Mouse (Mus musculus): ENCODE results near the gene Adat3. TPM values are rescaled to one million over a fixed set of nuclear protein-coding genes. Genes with fewer than 3 reads are reported as not detected.

Adat3 gene
- total RNA-seq (2021) = 1 to 10 TPM; 2.6 to 2.9 TPM

DNA sequence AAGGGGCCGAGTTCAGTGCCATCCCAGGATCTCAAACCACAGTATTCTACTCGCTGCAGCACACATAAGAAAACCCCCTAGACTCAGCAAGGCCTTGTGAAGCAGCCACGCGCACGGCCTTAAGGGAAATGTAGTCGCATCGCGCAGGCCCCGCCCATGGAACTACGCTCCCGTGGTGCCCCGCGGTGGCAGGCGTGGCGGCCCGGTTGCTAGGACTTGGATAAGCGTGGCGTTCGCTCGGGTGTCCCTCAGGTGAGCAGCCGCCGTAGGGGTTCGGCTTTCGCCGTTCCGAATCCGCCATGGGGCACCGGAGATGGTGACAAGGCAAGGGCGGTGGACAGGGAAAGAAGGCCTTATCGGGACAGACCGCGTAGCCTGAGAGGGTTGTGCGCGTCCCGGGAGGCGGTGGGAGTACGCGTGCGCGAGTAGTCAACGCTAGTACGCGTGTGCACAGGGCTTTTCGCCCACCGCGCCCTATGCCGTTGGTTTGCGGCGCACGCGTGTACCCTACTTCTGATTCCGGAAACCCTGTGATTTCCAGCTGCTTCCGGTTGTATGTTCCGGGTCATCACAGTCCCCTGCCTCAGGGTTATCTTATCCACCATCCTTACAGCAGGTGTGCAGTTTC is at the start of gene Adat3, which contains the start of gene Scamp4:
Gene Adat3 (plus strand): TSS at position 183 of the 628 bp plus-strand sequence.
Gene Scamp4 (plus strand): TSS at position 175 of the 628 bp plus-strand sequence.
- peak; percentile 93 for DNase-seq

DNA sequence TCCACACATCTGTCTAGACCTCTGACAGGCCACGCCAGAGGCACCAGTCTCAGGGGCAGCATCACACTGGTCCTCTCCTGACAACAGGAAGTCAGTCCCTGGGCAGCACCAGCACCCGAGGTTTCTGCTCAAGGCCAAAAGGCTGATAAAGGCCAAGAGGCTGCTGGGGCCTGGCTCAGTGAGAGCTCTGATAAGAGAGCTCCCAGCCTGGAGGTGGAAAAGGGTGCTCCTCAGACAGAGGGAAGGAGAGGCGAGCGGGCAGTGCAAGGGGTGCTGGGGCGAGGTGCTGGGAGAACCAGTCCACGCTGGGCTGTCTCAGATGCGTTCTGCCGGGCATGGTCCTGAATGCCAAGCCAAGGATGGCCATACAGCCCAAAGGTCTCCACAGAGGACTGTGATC is 49.1 kb upstream of the Adat3 start:
- DNase-seq = no peak

DNA sequence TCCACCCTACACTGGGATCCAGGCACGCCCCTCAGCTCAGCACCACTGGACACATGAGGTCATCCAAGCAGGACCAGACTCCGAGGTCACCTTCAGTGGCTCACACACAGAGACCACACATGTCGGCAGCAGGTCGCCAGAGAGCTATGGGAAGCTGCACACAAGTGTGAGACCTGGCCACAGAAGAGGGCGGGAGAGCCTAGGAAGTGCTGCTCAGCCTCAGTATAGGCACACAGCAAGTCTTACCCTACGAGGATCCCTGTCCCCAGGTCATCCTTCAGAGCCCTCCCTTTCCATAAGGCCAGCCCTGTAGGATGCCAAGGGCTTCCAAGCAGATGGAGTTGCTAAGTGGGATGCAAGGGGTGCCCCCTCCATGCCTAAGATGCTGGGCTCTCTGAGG is 48.7 kb upstream of the Adat3 start:
- DNase-seq = no peak

DNA sequence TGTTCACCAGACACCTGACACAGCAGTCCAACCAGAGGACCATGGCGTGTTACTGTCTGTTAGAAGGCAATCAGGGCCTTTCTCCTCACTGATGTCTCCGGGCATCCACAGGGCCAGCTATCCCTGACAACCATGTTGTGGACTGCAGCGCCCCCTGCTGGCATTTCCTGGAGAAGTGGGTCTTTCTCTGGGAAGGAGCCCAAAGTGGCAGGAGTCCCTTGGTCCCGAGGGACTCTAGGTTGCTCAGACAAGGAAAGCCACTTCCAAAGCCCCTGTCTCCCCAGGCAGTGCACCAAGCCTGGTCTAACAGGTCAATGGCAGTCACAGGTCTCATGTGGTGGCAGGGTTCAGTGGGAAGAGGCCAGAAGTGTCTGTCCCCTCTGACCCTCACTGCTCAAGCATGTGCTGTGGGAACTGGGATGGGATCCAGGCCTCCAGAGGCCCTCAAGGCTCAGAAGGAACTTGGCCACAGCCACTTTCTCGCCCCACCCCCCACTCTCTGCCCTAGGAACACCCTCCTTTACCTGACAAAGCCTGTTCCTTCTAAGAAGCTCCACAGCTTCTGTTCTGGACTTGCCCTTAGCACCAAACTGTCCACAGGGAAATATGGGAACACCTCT is 45.2 kb upstream of the Adat3 start:
- peak; percentile 88 for DNase-seq

DNA sequence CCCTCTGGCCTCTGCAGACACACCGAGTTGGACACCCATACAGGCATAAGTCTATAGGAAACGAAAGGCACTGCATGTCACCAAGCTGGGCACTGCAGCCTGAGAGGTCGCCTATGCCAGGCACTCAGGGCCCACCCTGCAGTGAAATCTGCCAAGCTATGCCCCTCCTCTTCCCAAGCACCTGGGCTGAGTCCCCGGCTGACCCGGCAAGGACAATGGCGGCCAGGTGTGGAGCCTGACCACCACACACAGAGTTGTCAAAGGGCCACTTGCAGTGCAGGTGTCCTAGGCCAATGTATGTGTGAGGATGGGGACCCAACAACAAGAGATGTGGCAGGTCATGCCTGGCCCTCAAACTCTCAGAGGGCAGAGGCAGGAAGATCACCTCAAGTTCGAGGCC is 43.2 kb upstream of the Adat3 start:
- no peak for DNase-seq

DNA sequence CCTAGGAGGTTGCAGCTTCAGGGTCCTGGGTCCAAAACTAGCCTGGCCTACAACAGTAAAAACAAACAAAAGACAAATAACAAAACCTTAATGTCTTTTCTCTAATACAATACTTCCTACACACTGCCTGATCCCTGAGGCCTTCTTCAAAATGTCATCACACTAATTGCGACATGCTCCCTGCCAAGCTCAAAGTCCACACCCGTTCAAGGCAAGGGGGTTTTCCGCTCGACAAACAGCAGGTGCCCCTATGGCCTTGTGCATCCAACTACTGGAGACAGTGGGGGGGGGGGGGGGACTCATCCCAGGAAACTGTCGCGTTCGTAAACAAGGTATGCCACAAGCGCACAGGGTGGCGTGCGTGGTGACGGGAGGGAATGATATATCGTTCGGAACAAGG is 42.1 kb upstream of the Adat3 start:
- DNase-seq = no peak

DNA sequence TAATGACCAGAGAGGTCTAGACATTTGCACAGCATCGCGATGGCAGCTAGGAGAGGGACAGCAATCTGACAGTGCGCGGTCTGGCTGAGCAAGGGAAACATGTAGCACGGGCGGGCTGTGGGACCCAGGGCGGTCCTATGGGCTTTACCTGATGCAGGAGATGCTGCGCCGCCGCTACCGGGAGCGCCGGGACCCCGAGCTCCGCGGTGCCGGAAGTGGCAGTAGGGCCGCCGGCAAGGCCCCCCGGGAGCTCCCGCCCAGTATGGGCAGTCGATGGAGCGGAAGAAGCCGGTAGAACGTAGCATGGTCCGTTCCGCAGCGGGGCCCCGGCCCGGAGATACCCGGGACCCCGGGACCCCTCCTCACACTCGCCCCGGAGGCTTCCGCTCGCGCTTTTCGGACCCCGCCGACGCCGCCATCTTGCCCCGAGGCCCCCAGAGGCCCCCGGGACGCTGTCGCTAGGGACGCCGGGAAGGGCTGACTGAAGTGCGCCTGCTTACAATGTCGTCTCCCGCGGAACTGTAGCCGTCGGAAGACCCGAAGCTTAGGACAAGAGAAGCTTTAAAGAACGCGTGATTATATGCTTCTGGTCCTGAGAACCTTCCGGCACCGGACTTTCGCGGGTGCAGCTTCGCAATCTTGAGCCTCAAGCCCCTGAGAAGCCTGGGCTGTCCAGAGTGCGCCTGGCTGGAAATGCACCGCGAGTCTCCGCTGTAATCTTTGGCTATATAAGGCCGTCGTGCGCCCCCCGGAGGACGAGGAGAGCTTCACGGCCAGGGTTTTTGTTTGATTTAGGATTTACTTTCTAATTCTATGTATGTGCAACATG is 41.4 kb upstream of the Adat3 start, which contains the start of gene Rexo1:
Gene Rexo1 (minus strand): TSS at position 445 of the 829 bp plus-strand sequence.
- peak; percentile 93 for DNase-seq

DNA sequence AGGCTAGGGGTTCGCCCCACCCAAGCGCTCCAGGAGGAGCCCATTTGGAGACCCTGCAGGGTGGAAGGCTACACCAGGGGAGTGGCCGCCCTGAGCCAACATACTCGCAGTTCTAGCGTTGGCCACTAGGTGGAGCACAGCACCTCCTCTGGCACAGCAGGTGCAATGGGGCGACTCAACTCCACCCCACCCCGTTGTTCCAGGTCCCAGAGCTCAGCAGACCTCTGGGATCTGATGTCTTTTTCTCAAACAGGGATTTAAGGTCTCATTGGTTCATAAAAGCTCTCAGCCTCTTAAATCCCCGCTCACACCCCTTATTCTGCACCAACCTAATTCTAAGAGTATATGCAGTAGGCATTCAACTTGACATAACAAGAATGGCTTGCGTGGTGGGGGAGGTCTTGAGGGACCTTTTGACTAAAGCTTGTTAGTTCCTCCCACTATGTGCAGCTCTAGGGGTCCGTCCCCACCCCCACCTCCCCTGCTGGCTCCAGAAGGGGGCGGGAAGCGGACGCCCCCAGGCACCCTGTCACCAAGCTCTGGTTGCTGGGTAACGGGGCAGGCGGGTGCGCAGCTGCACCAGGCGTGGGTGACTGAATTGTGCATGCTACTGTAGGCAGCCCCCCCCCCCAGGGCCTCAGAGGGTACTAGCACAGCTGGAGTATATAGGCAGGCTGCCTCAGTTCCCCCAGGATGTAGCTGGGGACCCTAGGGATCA is 36.1 kb upstream of the Adat3 start:
- peak; percentile 92 for DNase-seq

DNA sequence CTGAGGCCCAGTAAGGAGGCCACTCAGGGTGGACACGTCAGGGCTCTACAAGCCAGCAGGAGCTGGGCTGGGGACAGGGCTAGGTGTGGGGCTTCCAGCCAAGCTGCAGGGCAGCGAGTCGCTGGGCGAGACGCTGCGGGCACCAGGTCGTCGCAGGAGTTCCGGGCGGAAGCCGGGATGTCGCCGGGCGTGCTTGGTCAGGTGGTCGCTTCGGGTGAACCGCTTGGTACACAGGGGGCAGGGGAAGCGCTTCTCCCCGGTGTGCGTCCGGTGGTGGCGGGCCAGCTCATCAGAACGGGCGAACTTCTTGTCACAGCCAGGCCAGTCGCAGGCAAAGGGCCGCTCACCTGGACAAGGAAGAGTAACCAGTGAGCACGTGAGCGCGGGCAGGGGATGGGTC is 33.8 kb upstream of the Adat3 start:
- DNase-seq = no peak

DNA sequence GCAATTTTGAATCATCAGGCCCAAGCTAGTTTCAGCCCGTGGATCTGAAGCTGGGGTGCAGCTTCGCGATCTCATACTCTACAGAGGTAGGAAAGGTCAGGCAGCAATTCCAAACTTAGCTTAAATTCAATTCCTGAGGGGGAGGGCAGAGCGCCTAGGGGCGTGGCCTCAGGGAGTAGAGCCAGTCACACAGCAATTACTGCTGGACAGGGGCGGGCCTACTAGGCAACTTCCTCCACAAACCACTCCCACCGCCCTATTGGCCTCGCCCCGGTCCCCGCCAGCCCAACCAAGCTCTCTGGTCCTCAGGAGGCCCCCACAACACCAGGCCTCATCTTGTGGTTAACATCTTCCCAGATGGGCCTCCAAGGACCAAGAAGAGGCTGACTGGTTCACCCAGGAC is 33.0 kb upstream of the Adat3 start:
- DNase-seq = peak; percentile 73

DNA sequence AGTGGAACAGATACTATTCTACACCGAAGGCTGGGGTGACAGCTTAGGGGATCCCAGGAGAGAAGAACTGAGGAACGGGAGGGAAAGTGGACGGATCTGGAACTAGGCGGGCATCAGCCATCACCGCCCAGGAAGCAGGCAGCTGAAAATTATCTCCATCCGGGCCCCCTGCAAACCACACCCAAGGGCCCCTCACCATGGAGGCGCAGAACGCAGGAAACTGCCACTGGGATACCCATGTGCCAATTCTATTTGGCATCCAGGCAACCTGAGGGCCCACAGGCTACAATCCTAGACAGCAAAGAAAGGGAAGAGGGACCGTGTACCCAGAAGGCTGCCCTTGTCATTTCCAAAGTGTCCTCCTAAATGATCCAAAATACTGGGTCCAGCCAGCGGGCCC is 32.3 kb upstream of the Adat3 start:
- no peak for DNase-seq

DNA sequence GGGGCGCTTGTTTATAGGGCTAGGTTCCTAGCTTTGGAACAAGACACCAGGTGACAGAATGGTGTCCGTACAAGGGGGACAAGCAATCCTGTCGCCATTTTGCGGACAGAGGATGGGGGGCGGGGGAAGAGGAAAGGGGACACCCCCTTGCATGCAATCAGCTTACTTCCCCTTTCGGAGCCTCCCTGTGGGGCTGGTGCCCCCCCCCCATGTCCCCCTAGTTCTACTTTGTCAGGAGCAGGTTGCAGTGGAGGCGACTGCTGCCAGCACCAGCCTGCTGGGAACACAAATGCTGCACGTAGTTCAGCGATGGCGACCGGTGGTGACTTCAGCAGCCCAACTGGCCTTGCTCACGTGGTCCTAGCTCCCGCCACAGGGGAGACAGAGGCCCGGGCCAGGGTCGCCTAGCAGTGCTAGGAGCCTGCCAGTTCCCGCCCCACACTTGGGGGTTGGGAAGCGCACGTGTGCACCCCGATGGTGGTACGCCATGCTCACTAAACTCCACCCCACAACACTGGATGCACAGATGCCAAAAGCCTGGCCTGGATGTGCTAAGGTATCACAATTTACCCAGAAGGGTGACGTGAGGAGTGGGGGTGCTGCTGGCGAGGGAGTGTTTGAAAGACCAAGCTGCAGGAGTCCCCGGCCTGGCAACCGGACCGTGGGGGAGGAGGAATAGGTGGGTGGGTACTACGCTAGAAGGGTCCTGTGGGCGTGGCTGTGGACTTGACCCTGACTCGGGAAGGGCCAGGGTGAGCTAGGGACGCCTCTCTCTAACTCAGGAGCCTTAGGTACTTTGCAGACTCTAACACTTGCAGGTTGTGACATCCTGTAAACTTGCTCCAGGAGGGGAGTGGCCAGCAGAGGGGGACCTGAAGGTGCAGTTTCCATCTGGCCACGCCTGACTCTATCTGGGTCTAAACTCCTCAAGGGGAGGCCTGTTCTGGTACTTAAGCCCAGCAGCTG is 31.5 kb upstream of the Adat3 start:
- no peak for DNase-seq

DNA sequence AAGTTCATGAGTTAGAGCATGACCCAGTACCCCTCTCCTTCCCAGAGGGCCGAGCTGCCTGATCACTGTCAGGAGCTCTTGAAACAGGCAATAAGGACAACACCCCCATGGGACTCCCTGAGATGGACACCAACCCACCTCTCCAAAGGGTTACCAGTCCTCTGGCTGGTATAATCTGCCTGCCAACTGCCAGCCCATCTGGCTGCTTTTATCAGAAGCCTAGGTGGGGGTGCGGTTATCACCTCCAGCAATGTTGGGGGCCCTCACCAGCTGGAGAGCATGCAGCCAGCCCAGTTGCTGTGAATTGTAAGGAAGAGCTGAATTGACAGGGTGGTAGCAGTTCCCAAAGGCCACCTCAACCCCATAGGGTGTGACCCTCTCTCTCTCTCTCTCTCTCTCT is 30.2 kb upstream of the Adat3 start:
- DNase-seq = no peak

DNA sequence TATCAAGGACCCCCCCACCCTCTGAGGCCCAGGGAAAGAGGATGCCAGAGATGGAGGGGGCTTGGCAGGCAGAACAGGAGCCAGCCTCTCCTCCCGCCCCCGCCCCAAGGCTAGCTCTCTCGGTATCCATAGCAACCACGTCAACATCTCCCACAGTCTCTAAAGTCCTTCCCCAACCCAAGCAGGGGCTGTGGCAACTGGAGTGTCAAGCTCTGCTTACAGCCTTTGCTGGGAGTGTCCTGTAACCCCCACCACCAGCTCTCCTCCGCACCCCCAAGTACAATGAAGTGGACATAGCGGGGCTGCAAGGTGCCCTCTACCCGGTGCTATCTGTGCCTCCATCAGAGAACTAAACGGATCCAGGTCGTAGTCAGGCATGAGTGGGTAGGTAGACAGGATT is 28.7 kb upstream of the Adat3 start:
- DNase-seq = no peak

DNA sequence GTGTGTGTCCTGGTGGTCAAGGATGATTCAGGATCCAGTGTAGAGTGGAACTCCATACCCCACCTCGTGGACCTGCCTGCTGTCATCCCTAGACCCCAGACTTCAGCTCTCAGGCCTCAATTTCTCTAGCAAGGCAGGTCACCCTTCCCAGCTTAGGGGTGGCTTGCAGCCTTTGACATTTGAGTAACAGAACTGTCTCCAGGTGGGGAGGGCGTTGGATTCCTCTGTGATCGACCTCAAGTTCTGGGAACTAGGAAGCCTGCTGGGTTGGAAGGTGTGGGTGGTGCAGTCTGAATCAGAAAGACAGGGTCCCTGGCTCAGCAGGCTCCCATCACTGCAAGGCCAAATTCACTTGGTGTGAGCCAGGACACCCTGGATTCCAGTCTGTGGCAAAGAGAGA is 27.8 kb upstream of the Adat3 start:
- DNase-seq = no peak

DNA sequence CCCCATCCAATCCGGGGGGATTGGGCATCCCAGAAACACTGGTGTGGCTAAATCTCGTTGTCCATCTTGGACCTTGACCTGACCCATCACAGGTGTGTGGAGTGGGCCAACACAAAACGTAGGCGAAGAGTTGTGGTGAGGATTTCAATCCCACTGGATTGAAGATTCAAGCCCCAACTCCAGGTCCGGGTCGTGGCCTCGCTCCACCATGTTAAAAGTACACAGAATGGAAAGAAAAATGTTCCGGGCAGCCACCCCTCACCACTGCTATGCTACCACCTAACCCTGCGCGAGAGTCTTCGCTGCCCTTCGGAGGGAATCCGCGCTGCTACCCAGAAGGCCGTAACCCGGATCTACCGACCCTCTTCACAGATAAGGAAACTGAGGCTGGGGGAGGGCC is 26.8 kb upstream of the Adat3 start:
- DNase-seq = no peak

DNA sequence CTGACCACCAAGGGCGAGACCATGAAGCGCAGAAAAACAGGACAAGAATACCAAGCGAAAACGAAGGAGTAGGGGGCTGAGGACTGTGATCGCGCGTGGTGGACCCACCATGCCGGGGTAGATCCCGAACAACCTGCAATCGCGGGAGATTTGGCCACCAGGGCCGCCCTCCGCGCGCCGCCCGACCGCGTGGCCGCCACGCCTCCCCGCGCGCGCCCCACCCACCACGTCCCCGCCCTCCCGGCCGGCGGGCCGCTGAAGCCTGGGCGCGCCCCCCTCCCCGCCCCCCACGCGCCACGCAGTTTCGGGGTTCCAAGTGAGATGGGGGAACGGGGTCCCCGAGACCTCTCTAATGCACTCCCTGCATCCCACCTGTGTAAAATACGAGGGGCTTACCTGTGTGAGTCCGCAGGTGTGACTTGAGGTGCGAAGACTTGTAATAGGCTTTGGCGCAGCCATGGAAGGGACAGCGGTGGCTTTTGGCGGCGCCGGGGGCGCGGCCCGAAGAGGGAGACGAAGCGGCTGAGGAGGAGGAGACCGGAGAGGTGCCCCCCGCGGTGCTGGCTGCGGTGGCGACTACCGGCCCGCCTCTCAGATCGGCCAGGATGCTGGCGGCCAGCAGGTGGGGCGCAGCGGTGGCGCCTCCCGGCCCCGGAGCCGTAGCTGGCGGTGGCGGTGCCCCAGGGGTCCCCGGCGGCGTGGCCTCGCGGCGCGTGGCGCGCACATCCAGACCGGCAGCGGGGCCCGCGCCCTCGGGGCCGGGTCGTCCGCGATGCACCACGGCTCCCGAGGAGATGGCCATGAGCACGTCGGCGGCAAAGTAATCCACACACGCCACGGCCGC is 26.1 kb upstream of the Adat3 start:
- DNase-seq = peak; percentile 67

DNA sequence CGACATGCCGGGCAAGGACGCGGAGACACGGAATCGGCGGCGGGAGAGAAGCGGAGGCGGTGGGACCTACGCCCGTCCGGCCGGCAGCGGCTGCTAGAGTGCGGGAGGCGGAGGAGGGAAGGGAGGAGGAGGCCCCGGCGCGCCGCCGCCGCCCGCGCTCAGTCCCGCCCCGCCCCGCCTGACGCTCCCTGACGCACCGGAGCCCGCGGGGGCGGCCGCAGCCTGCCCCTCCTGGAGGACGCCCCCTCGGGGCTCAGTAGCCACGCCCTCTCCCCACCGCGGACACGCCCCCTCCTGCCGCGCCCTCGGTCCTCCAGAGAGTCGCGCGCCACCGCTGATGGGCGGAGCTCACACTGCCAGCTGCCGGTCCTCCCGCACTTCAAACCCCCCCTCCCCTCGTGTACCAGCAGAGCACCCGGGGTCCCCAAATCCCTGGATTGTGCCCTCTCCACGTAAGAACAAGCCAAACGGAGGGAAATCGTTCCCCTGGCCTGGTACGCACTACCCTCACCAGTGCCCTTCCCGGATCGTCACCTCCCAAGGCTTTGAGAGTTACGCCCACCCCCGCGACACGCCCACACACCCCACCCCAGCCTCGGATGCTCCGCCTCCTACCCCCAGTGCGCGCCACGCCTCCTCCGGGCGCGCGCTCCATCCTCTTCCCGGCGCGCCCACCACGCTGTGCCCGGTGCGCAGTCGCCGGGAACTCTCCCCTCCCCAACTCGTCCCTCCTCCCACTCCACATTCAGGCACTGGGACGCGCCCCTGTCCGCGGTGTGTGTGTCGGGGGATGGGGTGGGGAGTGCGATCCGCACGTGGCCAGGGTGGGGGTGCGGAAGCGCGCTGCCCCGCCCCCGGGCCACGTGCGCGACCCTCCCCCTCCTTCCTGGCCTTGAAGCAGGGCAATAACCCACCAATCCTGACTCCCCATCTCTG is 25.2 kb upstream of the Adat3 start, which contains the start of gene Klf16:
Gene Klf16 (minus strand): TSS at position 127 of the 936 bp plus-strand sequence.
- peak; percentile 99 for DNase-seq

DNA sequence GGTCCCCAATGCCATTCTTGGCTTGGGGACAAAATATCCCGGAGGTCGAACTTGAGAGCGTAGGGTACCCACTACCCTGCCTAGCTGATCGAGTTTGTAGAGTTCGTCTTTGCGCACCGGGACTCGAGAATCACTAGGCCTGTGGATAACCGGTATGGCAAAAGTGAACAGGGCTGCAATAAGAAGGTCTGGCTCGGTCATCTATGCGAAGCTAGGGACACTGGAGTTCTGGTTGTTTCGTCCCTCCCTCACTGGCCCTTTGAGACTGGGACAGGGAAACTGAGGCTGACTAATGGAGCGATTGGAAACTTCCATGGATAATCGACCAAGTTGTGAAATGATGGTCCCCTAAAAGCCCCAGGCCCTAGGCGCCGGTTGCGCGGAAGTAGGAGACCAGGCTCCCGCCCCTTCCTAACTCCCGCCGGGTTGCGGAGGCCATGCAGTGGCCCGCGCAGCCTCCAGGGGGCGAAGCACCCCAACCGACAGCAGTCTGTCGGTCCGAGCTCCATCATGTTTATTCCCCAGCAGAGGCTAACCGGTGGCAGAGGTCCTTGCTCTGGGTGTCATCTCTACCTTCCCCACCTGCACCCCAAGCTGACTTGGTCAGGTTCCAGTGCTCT is 24.4 kb upstream of the Adat3 start:
- peak; percentile 92 for DNase-seq
